Mouse (Mus musculus): Measurements from ENCODE around the gene Gcnt4.
A peak's percentile ranks its signal among the peaks of the same experiment; 100 is the strongest.

Gcnt4 gene

GRCm38 (mm10) chr13:96947722-96948121 is 23.2 kb downstream of the Gcnt4 start:
- DNase-seq (ENCODE audit: low spot score in 2 of 2) = no peak

GRCm38 (mm10) chr13:96951880-96952279 is 27.4 kb downstream of the Gcnt4 start:
- DNase-seq (ENCODE audit: low spot score in 2 of 2) = peak in 1 of 2 experiments; percentile 41

GRCm38 (mm10) chr13:96956466-96956865 is 32.0 kb downstream of the Gcnt4 start:
- no peak for DNase-seq (ENCODE audit: low spot score in 2 of 2)

GRCm38 (mm10) chr13:96960019-96960418 is 35.5 kb downstream of the Gcnt4 start:
- DNase-seq (ENCODE audit: low spot score in 2 of 2) = no peak

- DNase-seq (ENCODE audit: low spot score in 2 of 2) = peak in 1 of 2 experiments; percentile 27
Observed at GRCm38 (mm10) chr13:96961366-96962157, 37.1 kb downstream of the Gcnt4 start.

- DNase-seq (ENCODE audit: low spot score in 2 of 2) = no peak
Observed at GRCm38 (mm10) chr13:96962801-96963200, 38.3 kb downstream of the Gcnt4 start.

GRCm38 (mm10) chr13:96964981-96965380 is 40.5 kb downstream of the Gcnt4 start:
- no peak for DNase-seq (ENCODE audit: low spot score in 2 of 2)

GRCm38 (mm10) chr13:96966210-96967089 is 42.0 kb downstream of the Gcnt4 start:
- DNase-seq (ENCODE audit: low spot score in 2 of 2) = no peak

GRCm38 (mm10) chr13:96967091-96967490 is 42.6 kb downstream of the Gcnt4 start:
- no peak for DNase-seq (ENCODE audit: low spot score in 2 of 2)

- no peak for DNase-seq (ENCODE audit: low spot score in 2 of 2)
Observed at GRCm38 (mm10) chr13:96967822-96968221, 43.3 kb downstream of the Gcnt4 start.

- no peak for DNase-seq (ENCODE audit: low spot score in 2 of 2)
Observed at GRCm38 (mm10) chr13:96971076-96971475, 46.6 kb downstream of the Gcnt4 start.

GRCm38 (mm10) chr13:96971861-96972282 is 47.4 kb downstream of the Gcnt4 start:
- DNase-seq (ENCODE audit: low spot score in 2 of 2) = no peak

- no peak for DNase-seq (ENCODE audit: low spot score in 2 of 2)
Observed at GRCm38 (mm10) chr13:96973318-96973717, 48.8 kb downstream of the Gcnt4 start.

GRCm38 (mm10) chr13:96976986-96977595 is 52.6 kb downstream of the Gcnt4 start:
- DNase-seq (ENCODE audit: low spot score in 2 of 2) = no peak

GRCm38 (mm10) chr13:96980561-96980960 is 56.1 kb downstream of the Gcnt4 start:
- DNase-seq (ENCODE audit: low spot score in 2 of 2) = no peak

GRCm38 (mm10) chr13:96983251-96984126 is 59.0 kb downstream of the Gcnt4 start:
- DNase-seq (ENCODE audit: low spot score in 2 of 2) = no peak

- no peak for DNase-seq (ENCODE audit: low spot score in 2 of 2)
Observed at GRCm38 (mm10) chr13:96984688-96985087, 60.2 kb downstream of the Gcnt4 start.

- no peak for DNase-seq (ENCODE audit: low spot score in 2 of 2)
Observed at GRCm38 (mm10) chr13:96985599-96986275, 61.2 kb downstream of the Gcnt4 start.

GRCm38 (mm10) chr13:96989129-96989528 is 64.6 kb downstream of the Gcnt4 start:
- DNase-seq (ENCODE audit: low spot score in 2 of 2) = no peak

- DNase-seq (ENCODE audit: low spot score in 2 of 2) = no peak
Observed at GRCm38 (mm10) chr13:96990045-96990444, 65.6 kb downstream of the Gcnt4 start.

Data from frontal cortex, postnatal 10 days (tissue).